Mouse (Mus musculus) E14TG2a.4 (cell line): ENCODE data around the gene AK157302.
"Not testable (repeated sequence)": the region's sequence is repeated elsewhere in the genome, so short reads cannot be mapped to it uniquely, and the experiment has no call there.

ENCODE experiments used
- CTCF ChIP-seq: conservative IDR thresholded peaks from 2 replicates; pipeline ENCODE4 v1.5.1; 2014; ENCODE audit warnings: low read length
- POU5F1 ChIP-seq: IDR thresholded peaks from 2 replicates; pipeline ENCODE4 v1.6.1; 2014; ENCODE audit warnings: low read length, borderline replicate concordance

DNA sequence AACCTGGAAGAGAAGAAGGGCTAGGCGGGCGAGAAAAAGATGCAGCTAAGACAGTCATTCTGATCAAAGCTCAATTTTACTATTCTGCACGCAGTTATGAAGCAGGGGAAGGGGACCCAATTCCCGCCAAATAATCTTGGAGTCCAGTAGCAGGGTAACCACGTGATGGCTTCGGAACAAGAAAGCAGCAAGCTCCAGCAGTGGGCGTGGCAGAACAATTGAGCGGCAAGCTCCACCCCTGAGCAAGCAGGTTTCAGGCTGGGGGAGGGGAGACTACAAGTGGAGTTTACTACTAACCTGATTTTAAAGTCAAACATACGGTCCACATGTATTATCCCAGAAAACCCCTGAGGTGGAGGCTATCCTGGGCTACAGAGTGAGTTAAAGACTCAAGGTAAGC, 32.5 kb upstream of the AK157302 start:
- TF ChIP-seq POU5F1, CTCF: not testable (repeated sequence)
